In the genomic region with DNA sequence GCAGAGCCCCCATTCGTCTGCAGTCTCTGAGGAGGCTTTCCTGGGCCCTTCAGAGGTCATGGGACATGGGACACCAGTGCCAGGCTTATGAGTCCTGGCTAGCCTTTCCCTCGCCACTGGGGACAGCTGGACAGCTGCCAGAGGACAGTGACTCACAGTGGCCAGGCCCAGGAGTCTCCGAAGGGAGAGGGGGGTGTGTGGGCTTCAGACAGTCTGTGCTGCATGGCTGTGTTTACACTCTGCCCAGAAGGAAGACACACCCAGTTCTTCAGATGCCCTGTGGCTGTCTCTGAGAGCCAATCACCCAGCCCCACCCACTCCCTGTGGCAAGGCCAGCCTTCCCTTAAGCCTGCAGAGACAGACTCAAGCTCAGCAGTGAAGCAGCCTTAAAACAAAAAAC, we compare ENCODE assay signal across 8 mouse cellular contexts. TPM values are rescaled to one million over a fixed set of nuclear protein-coding genes. Genes with fewer than 3 reads are reported as not detected.
DNase-seq lines count a peak whose midpoint lies in the region; ATAC-seq and TF ChIP-seq lines count a peak whose summit lies in the region.
"Had no signal": no experiment of that assay in that cellular context is flagged by ENCODE, and none has a peak within 500 bp of the region (broad histone marks: within the 10 kb centered on the region; RNA-seq: fewer than 3 reads in every experiment).

No protein-coding gene starts in this region.

- TF ChIP-seq CTCF in E14TG2a.4 (conservative IDR thresholded peaks at IDR 0.05; ENCODE audit: low read length): no peak
- TF ChIP-seq CTCF in lung, embryonic 14.5 days (IDR thresholded peaks at IDR 0.05; ENCODE audit: low read depth): no peak

- H3K4me1 ChIP-seq in E14TG2a.4 (replicated peaks; ENCODE audit: low read depth, low read length): peaks cover 93% of the 10 kb centered on the region
- peaks cover 7% of the 10 kb centered on the region for H3K4me1 ChIP-seq in lung, embryonic 14.5 days (ENCODE audit: insufficient read depth)

- H3K4me2 ChIP-seq in lung, embryonic 14.5 days: no peak overlapping the region
- H3K4me2 ChIP-seq: neural tube, embryonic 13.5 days had no signal

- H3K27me3 ChIP-seq in E14TG2a.4 (ENCODE audit: insufficient read depth, low read length): no peaks in the 10 kb centered on the region
- no peaks in the 10 kb centered on the region for H3K27me3 ChIP-seq in lung, embryonic 14.5 days (ENCODE audit: insufficient read depth, low read length)
- H3K27me3 ChIP-seq: neural tube, embryonic 13.5 days had no signal

- peak overlapping the region; percentile 32; the same call in 1 of the 2 replicates for H3K4me3 ChIP-seq in E14TG2a.4 (replicated peaks; ENCODE audit: low read length)
- no peak overlapping the region for H3K4me3 ChIP-seq in lung, embryonic 14.5 days (ENCODE audit: low read depth, low read length)
- H3K4me3 ChIP-seq: neural tube, embryonic 13.5 days had no signal

- no peak overlapping the region for H3K9ac ChIP-seq in lung, embryonic 14.5 days
- H3K9ac ChIP-seq: neural tube, embryonic 13.5 days had no signal

- H3K27ac ChIP-seq in lung, embryonic 14.5 days (ENCODE audit: low read depth): no peak overlapping the region
- H3K27ac ChIP-seq: neural tube, embryonic 13.5 days had no signal

- ATAC-seq in lung, embryonic 14.5 days (ENCODE audit: insufficient read depth): peak; percentile 43; the same call in 1 of the 2 replicates

- 27% methylated on average over 3 of the region's 3 CpGs for WGBS in lung, embryonic 14.5 days

- DNase-seq in 416B (ENCODE audit: low read depth): peak; percentile 96
- DNase-seq in cerebellum, postnatal 25 days: peak; percentile 64 to 85
- DNase-seq in heart, postnatal 36 days: peak; percentile 74 to 80
- peak; percentile 53 for DNase-seq in lung, embryonic 14.5 days
- DNase-seq in urinary bladder, postnatal 25 days (ENCODE audit: low spot score): peak; percentile 70
- DNase-seq in frontal cortex, postnatal 25 days (ENCODE audit: low spot score in 2 of 2): no peak

- no peaks in the 10 kb centered on the region for H3K9me3 ChIP-seq in E14TG2a.4 (ENCODE audit: low read length)
- no peaks in the 10 kb centered on the region for H3K9me3 ChIP-seq in lung, embryonic 14.5 days (ENCODE audit: low read depth, low read length)
- H3K9me3 ChIP-seq: neural tube, embryonic 13.5 days had no signal

- intact Hi-C loops in heart, postnatal 36 days (cut with DNase I): no loop called here

- peaks cover 25% of the 10 kb centered on the region; the same call in 1 of the 2 replicates for H3K36me3 ChIP-seq in E14TG2a.4 (ENCODE audit: insufficient read depth, low read length)
- no peaks in the 10 kb centered on the region for H3K36me3 ChIP-seq in lung, embryonic 14.5 days (ENCODE audit: insufficient read depth)
- H3K36me3 ChIP-seq: neural tube, embryonic 13.5 days had no signal

RNA-seq across cellular contexts. Expression of a gene that starts 5.3 kb away (rescaled TPM):
- total RNA-seq in heart, postnatal 36 days (2021): 100 to 1,000 TPM; 122 to 133 TPM
- polyA plus RNA-seq in lung, embryonic 14.5 days (2014; fragmentation: Nextera tagmentation; extraction: Ambion mirVana): 17.5 and 18.4 TPM in 2 replicates

RNA-seq across cellular contexts. Expression of a gene that starts 16.9 kb away (rescaled TPM):
- 100 to 1,000 TPM; 266 to 268 TPM for total RNA-seq in heart, postnatal 36 days (2021)
- 198 and 202 TPM in 2 replicates for polyA plus RNA-seq in lung, embryonic 14.5 days (2014; fragmentation: Nextera tagmentation; extraction: Ambion mirVana)

RNA-seq across cellular contexts. Expression of a gene that starts 29.2 kb away (rescaled TPM):
- not detected for total RNA-seq in heart, postnatal 36 days (2021)
- polyA plus RNA-seq in lung, embryonic 14.5 days (2014; fragmentation: Nextera tagmentation; extraction: Ambion mirVana): not detected in 2 replicates
- polyA plus RNA-seq: neural tube, embryonic 13.5 days had no signal

Comparison
In these comparisons a context has a peak if more than half of its experiments do, and no peak if none do; other contexts are left out.
1. DNase-seq: peak in 416B (single experiment), cerebellum, postnatal 25 days (2 of 2), heart, postnatal 36 days (2 of 2), lung, embryonic 14.5 days (single experiment) and urinary bladder, postnatal 25 days (single experiment); none in frontal cortex, postnatal 25 days (0 of 2).